Mouse (Mus musculus): ENCODE data around the gene Nup214.

DNA sequence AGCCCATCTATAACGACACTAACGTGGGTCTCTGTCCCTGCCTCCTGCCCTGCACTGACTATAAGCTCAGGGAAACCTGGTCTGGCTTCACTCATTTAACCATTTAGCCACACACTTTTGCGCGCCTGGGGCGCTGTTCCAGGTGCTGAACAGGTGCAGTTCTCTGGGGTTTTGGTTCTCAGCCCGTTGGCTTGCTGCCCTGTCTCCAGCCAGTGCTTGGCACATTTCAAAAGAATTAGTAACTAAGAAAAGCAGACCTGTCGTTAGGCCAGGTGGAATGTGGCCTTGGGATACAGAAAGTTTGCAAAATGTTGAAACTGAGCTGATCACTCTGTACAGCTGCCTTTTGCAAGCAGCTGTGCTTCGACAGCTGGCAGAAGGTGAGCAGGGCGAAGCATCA lies 49.4 kb upstream of the Nup214 start:
- TF ChIP-seq POLR2A (IDR thresholded peaks at IDR 0.05; ENCODE audit: borderline replicate concordance, control insufficient read depth, low read depth, low read length) (no peak), CTCF (IDR thresholded peaks at IDR 0.05; ENCODE audit: control insufficient read depth, insufficient read depth, low read length) (no peak)
